8 mouse cellular contexts compared by ENCODE assay signal in the genomic region with DNA sequence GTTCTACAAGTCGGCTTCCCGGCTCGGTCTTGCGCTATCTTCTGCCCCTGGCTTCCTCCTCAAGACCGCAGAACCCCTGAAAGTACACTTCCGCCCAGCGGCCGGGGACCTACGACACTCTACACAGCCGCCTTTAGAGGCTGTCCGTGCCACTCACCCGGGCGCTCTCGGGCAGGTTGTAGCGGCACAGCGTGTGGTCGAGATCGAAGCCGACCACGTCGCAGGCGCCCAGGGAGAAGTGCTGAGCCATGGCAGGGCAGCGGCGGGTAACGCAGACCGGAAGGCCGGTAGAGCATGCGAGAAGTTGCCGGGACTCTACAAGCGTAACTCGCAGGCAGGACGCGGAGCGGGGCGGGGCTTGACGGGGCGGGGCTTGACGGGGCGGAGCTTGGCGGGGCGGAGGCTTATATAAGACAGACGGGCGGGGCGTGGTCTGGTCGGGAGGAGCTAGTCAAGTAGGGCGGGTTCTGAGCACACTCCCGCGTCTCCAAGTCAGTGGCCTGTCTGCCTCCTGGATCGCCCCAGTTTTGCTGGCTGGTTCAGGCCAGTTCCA. TPM values are rescaled to one million over a fixed set of nuclear protein-coding genes. Genes with fewer than 3 reads are reported as not detected.
A peak's percentile ranks its signal among the peaks of the same experiment; 100 is the strongest.
DNase-seq lines count a peak whose midpoint lies in the region; ATAC-seq and TF ChIP-seq lines count a peak whose summit lies in the region.

A gene (minus strand): TSS at position 349 of the 553 bp plus-strand sequence.

- no peaks in the 10 kb centered on the region for H3K36me3 ChIP-seq in forebrain, embryonic 10.5 days (replicated peaks)
- H3K36me3 ChIP-seq in heart, embryonic 15.5 days = no peaks in the 10 kb centered on the region
- no peaks in the 10 kb centered on the region for H3K36me3 ChIP-seq in liver, embryonic 14.5 days (replicated peaks; ENCODE audit: control insufficient read depth, insufficient read depth, low read depth)
- H3K36me3 ChIP-seq in neural tube, embryonic 11.5 days (ENCODE audit: control insufficient read depth, insufficient read depth, low read length) = no peaks in the 10 kb centered on the region
- H3K36me3 ChIP-seq in stomach, postnatal 0 days (ENCODE audit: control insufficient read depth, insufficient read depth, low read length) = no peaks in the 10 kb centered on the region

- peaks cover 13% of the 10 kb centered on the region for H3K4me1 ChIP-seq in forebrain, embryonic 10.5 days
- peaks cover 13% of the 10 kb centered on the region for H3K4me1 ChIP-seq in heart, embryonic 15.5 days (replicated peaks)
- peaks cover 0 to 29% of the 10 kb centered on the region in 2 experiments for H3K4me1 ChIP-seq in liver, embryonic 14.5 days (replicated peaks; ENCODE audit: control insufficient read depth in 2 of 2, insufficient read depth in 2 of 2, low read length in 1 of 2)
- no peaks in the 10 kb centered on the region for H3K4me1 ChIP-seq in neural tube, embryonic 11.5 days (ENCODE audit: control insufficient read depth, insufficient read depth, low read length)
- peaks cover 3% of the 10 kb centered on the region; the same call in 1 of the 2 replicates for H3K4me1 ChIP-seq in stomach, postnatal 0 days (replicated peaks; ENCODE audit: control insufficient read depth, insufficient read depth)

- peak; percentile 92 to 95 for DNase-seq in CD8-positive naive resting alpha-beta T cell, adult 2 months (ENCODE audit: low read depth in 2 of 2, low spot score in 2 of 2)
- peak; percentile 79 for DNase-seq in c-Kit-positive CD71-negative TER-119-negative erythroid progenitor cells, embryonic 14.5 days (ENCODE audit: low read depth)
- peak; percentile 98 for DNase-seq in forebrain, embryonic 10.5 days (ENCODE audit: extremely low spot score, low spot score)
- DNase-seq in kidney, postnatal 25 days = peak; percentile 96
- peak; percentile 87 to 91 (median 89) for DNase-seq in liver, embryonic 14.5 days (ENCODE audit: low read depth in 3 of 3, low spot score in 3 of 3)
- peak; percentile 93 for DNase-seq in neural tube, embryonic 11.5 days (ENCODE audit: low spot score)
- peak; percentile 100 for DNase-seq in stomach, postnatal 0 days (ENCODE audit: low spot score)

- H3K27me3 ChIP-seq in forebrain, embryonic 10.5 days (ENCODE audit: poor library complexity, severe bottlenecking) = no peaks in the 10 kb centered on the region
- H3K27me3 ChIP-seq in heart, embryonic 15.5 days = no peaks in the 10 kb centered on the region
- no peaks in the 10 kb centered on the region for H3K27me3 ChIP-seq in liver, embryonic 14.5 days (ENCODE audit: control insufficient read depth, insufficient read depth, low read length)
- no peaks in the 10 kb centered on the region for H3K27me3 ChIP-seq in neural tube, embryonic 11.5 days (ENCODE audit: control insufficient read depth, insufficient read depth, low read length)
- no peaks in the 10 kb centered on the region for H3K27me3 ChIP-seq in stomach, postnatal 0 days (ENCODE audit: control insufficient read depth, insufficient read depth, low read length)

- no peaks in the 10 kb centered on the region for H3K9me3 ChIP-seq in forebrain, embryonic 10.5 days
- no peaks in the 10 kb centered on the region for H3K9me3 ChIP-seq in heart, embryonic 15.5 days (replicated peaks)
- no peaks in the 10 kb centered on the region for H3K9me3 ChIP-seq in liver, embryonic 14.5 days (ENCODE audit: control insufficient read depth, low read length)
- no peaks in the 10 kb centered on the region for H3K9me3 ChIP-seq in neural tube, embryonic 11.5 days (ENCODE audit: control insufficient read depth, low read length)
- H3K9me3 ChIP-seq in stomach, postnatal 0 days (ENCODE audit: control insufficient read depth, low read length) = no peaks in the 10 kb centered on the region

- peak; percentile 98 for ATAC-seq in heart, embryonic 15.5 days (replicated peaks; ENCODE audit: insufficient number of reproducible peaks, insufficient read depth, low FRiP score, low read depth)
- peak; percentile 96 for ATAC-seq in liver, embryonic 14.5 days (ENCODE audit: insufficient read depth)
- ATAC-seq in neural tube, embryonic 11.5 days (ENCODE audit: insufficient read depth, low FRiP score, low TSS enrichment) = peak; percentile 98
- ATAC-seq in stomach, postnatal 0 days (ENCODE audit: low FRiP score, low TSS enrichment) = peak; percentile 99

- WGBS in forebrain, embryonic 10.5 days = under 1% methylated on average over 49 of the region's 49 CpGs
- WGBS in heart, embryonic 15.5 days = under 1% methylated on average over 49 of the region's 49 CpGs
- WGBS in liver, embryonic 14.5 days (ENCODE audit: insufficient replicate concordance) = under 1% methylated on average over 49 of the region's 49 CpGs
- WGBS in neural tube, embryonic 11.5 days = under 1% methylated on average over 45 of the region's 49 CpGs
- under 1% methylated on average over 49 of the region's 49 CpGs for WGBS in stomach, postnatal 0 days

- peak within 1 kb of the TSS; percentile 62 for H3K4me2 ChIP-seq in heart, embryonic 15.5 days
- H3K4me2 ChIP-seq in liver, embryonic 14.5 days (ENCODE audit: low read depth) = peak within 1 kb of the TSS; percentile 80
- peak within 1 kb of the TSS; percentile 42 for H3K4me2 ChIP-seq in neural tube, embryonic 11.5 days (ENCODE audit: low read depth)
- peak within 1 kb of the TSS; percentile 66 for H3K4me2 ChIP-seq in stomach, postnatal 0 days (replicated peaks; ENCODE audit: low read depth)

- peak within 1 kb of the TSS; percentile 74 for H3K4me3 ChIP-seq in forebrain, embryonic 10.5 days
- H3K4me3 ChIP-seq in heart, embryonic 15.5 days = peak within 1 kb of the TSS; percentile 85
- H3K4me3 ChIP-seq in liver, embryonic 14.5 days (ENCODE audit: insufficient read depth in 1 of 2, low read depth in 2 of 2, low read length in 2 of 2) = peak within 1 kb of the TSS; percentile 69 to 76
- H3K4me3 ChIP-seq in neural tube, embryonic 11.5 days (ENCODE audit: low read depth, low read length) = peak within 1 kb of the TSS; percentile 68
- peak within 1 kb of the TSS; percentile 84 for H3K4me3 ChIP-seq in stomach, postnatal 0 days (ENCODE audit: low read depth, low read length)

- TF ChIP-seq EP300 in liver, embryonic 14.5 days (IDR thresholded peaks at IDR 0.05; ENCODE audit: low read depth) = no peak
- no peak for TF ChIP-seq EP300 in stomach, postnatal 0 days (optimal IDR thresholded peaks at IDR 0.05)

- TF ChIP-seq CTCF in liver, embryonic 14.5 days (IDR thresholded peaks at IDR 0.05; ENCODE audit: low read depth) = peak; percentile 25; the same call in 1 of the 2 replicates
- TF ChIP-seq CTCF in stomach, postnatal 0 days (IDR thresholded peaks at IDR 0.05; ENCODE audit: low read depth) = no peak

- H3K9ac ChIP-seq in heart, embryonic 15.5 days = peak within 1 kb of the TSS; percentile 88
- H3K9ac ChIP-seq in liver, embryonic 14.5 days (replicated peaks) = peak within 1 kb of the TSS; percentile 87
- H3K9ac ChIP-seq in neural tube, embryonic 11.5 days (ENCODE audit: low read length) = peak within 1 kb of the TSS; percentile 79
- H3K9ac ChIP-seq in stomach, postnatal 0 days (ENCODE audit: low read length) = peak within 1 kb of the TSS; percentile 90

- peak within 1 kb of the TSS; percentile 91 for H3K27ac ChIP-seq in forebrain, embryonic 10.5 days
- peak within 1 kb of the TSS; percentile 89 for H3K27ac ChIP-seq in heart, embryonic 15.5 days
- H3K27ac ChIP-seq in liver, embryonic 14.5 days = peak within 1 kb of the TSS; percentile 73
- H3K27ac ChIP-seq in neural tube, embryonic 11.5 days (ENCODE audit: low read depth, low read length) = peak within 1 kb of the TSS; percentile 60; the same call in 1 of the 2 replicates
- peak within 1 kb of the TSS; percentile 90 for H3K27ac ChIP-seq in stomach, postnatal 0 days (replicated peaks)

RNA-seq across cellular contexts. Expression of the gene that starts here (rescaled TPM):
- polyA plus RNA-seq in forebrain, embryonic 10.5 days (2016; fragmentation: Nextera tagmentation; extraction: Ambion mirVana) = 8.8 and 9.8 TPM in 2 replicates
- polyA plus RNA-seq in heart, embryonic 15.5 days (2015; fragmentation: Nextera tagmentation; extraction: Ambion mirVana) = 5.1 and 6.5 TPM in 2 replicates
- 2.4 and 3.2 TPM in 2 replicates for polyA plus RNA-seq in liver, embryonic 14.5 days (2012; rRNA removed)
- polyA plus RNA-seq in liver, embryonic 14.5 days (2014; fragmentation: Nextera tagmentation; extraction: Ambion mirVana) = 9.2 and 9.7 TPM in 2 replicates
- polyA plus RNA-seq in neural tube, embryonic 11.5 days (2014; fragmentation: Nextera tagmentation; extraction: Ambion mirVana) = 4.1 and 5.6 TPM in 2 replicates
- polyA plus RNA-seq in stomach, postnatal 0 days (2015; fragmentation: Nextera tagmentation; extraction: Ambion mirVana) = 11.2 and 12.4 TPM in 2 replicates

Comparison
In these comparisons a context has a peak if more than half of its experiments do, and no peak if none do; other contexts are left out.
1. Peak in every context shown above with its lines: DNase-seq, ATAC-seq, H3K4me3 ChIP-seq and H3K27ac ChIP-seq.